Mouse (Mus musculus): ENCODE results near the gene Mybph. TPM values are rescaled to one million over a fixed set of nuclear protein-coding genes. Genes with fewer than 3 reads are reported as not detected.

The Mybph gene
- total RNA-seq, 2 experiments from 2014 or later = 0.34 to 0.84 TPM

Other genes with a start within 250 kb of the Mybph start
- 10 to 100 TPM; 18.5 to 28.1 TPM for gene Fmod, start 156.2 kb upstream of the Mybph start, total RNA-seq (2021)
- gene Btg2, start 114.3 kb upstream of the Mybph start, total RNA-seq (2021) = 10 to 100 TPM; 25.6 to 27.8 TPM
- gene Chit1, start 82.2 kb upstream of the Mybph start, total RNA-seq (2021) = not detected
- 1 to 10 TPM in 1 of 2 experiments, under 1 TPM in 1; 0.81 to 3.4 TPM for gene Chil1, start 11.3 kb upstream of the Mybph start, total RNA-seq (2021)
- gene Adora1, start 42.0 kb downstream of the Mybph start, total RNA-seq (2021) = 100 to 1,000 TPM in 1 of 2 experiments, 10 to 100 TPM in 1; 88.6 to 106 TPM
- 1 to 10 TPM; 1.8 to 3.4 TPM for gene Myog, start 96.5 kb downstream of the Mybph start, total RNA-seq (2021)
- gene Ppfia4, start 139.5 kb downstream of the Mybph start, total RNA-seq (2021) = 1 to 10 TPM; 2.9 to 3.5 TPM
- gene Tmem183a, start 168.5 kb downstream of the Mybph start, total RNA-seq (2021) = 10 to 100 TPM; 53.9 to 60.4 TPM
- not detected for gene 4933406M09Rik, start 192.5 kb downstream of the Mybph start, total RNA-seq (2021)
- 10 to 100 TPM; 27.0 to 28.8 TPM for gene Cyb5r1, start 212.1 kb downstream of the Mybph start, total RNA-seq (2021)
- 100 to 1,000 TPM; 108 to 109 TPM for gene Adipor1, start 221.9 kb downstream of the Mybph start, total RNA-seq (2021)

Data from adrenal gland, postnatal 4 days (tissue).